Mouse (Mus musculus): ENCODE results near the gene Apbb1ip. TPM values are rescaled to one million over a fixed set of nuclear protein-coding genes. Genes with fewer than 3 reads are reported as not detected.

Apbb1ip gene
- total RNA-seq, 1 experiment from 2014 or later = 70.4 TPM

DNA sequence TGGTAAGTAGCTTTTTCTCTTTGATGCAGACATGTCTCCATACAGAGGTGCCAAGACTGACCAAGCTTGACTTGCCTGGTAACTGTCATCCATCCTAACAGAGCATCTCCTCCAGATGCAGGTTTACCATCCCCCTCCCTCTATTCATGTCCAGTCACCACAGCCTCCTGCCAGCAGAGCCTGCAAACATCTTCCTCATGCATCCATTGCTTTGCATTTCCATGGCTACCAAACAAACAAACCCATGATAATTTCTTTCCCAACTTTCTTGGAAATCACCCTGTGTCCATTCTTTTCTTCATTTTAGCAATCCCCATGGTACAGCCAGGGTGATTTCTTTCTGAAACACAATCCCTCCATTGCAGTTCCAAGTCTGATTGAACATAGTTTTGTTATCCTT lies 2.6 kb upstream of the Apbb1ip start:
- no peak for ATAC-seq (replicated peaks; ENCODE audit: insufficient number of reproducible peaks, low FRiP score, low TSS enrichment, poor library complexity, severe bottlenecking)

DNA sequence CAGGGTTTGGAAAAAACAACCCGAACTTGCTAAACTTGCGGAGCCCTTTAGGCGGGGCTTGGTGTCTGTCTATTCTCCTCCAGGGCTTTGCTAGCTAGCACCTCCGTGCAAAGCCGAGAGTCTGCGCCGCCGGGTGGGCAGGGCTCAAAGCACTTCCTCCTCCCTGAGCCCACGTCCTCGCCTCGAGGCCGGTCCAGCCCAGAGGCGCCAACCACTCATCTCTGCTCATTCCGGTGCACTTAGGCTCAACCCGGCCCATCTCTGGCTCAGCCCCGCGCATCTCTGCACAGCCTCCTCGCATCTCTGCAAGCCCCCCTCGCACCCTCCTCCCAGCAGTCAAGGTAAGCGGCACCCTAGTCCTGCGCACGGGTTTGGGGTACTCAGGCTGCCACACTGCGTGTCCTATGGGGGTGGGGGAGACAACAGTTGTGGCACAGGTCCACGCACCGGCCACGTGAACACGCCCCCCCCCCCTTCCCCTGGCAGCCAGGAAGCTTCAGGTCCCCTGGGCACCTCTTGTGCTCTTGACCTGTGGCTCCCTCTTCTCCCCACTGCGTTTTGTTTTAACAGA lies 372 bp downstream of the Apbb1ip start:
- peak; percentile 87 for ATAC-seq (replicated peaks; ENCODE audit: insufficient number of reproducible peaks, low FRiP score, low TSS enrichment, poor library complexity, severe bottlenecking)

DNA sequence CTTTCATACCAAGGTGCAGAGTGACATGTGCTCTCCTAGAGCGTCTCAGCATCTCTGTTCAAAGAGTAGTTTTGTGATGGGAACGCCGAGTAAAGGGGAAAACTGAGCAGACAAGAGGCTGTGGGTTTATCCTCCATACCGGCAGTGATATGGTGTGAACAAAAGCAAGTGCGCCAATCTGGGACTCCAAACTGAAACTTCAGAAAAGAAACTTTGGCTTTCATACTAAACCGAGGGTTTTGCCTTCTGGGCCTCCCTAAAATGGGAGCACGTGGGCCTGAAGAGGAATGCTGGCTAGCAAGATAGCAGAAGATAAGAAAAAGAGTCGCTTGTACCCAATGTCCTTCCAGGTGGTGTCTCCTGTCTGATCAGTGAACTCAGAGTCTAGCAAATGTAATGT lies 1.3 kb downstream of the Apbb1ip start:
- no peak for ATAC-seq (replicated peaks; ENCODE audit: insufficient number of reproducible peaks, low FRiP score, low TSS enrichment, poor library complexity, severe bottlenecking)

DNA sequence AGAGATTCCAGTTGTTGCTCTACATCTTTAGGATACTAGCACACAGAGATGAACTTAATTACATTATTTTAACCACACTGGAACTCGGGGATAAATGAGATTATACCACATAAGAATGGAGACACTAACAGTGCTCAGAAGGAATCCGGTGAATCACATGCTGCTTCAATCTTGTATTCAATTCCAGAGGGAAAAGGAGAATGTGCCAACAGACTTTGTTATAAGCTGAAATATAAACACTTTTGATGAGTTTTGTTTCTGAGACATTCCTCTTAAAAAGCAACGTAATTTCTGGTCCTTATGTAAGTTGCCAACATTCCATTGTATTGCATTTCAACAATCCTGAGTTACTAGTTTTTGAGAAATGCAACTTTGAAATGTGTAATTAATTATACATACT lies 1.8 kb downstream of the Apbb1ip start:
- no peak for ATAC-seq (replicated peaks; ENCODE audit: insufficient number of reproducible peaks, low FRiP score, low TSS enrichment, poor library complexity, severe bottlenecking)

DNA sequence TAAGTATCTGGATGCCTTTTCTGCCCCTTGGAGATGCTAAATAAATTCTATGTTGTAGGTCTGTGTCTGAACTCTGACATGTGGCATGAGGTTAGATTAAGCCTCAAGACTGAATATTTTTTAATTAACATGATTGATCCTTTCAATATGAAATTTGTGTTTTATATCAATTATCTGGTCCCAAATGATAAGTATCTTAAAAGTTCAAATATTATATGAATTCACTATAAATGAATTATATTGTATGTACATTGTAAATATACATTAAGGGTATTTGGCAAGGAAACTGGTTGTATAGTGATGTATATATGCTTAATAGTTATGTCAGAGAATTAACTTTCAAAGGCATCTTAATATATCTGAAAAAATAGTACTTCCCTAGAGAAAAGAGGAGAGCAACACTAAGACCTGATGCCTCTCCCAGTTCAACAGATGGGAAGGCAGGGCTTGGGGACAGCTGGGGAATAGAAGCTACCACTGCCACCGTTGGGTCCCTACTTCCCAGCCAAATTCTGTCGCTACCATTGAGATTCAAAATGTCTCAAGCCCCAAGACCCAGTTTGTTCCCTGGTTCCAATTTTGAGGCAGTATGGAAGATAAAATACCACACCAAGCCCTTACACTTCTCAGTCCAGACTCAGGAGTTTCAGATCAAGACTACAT lies 2.8 kb downstream of the Apbb1ip start:
- no peak for ATAC-seq (replicated peaks; ENCODE audit: insufficient number of reproducible peaks, low FRiP score, low TSS enrichment, poor library complexity, severe bottlenecking)

DNA sequence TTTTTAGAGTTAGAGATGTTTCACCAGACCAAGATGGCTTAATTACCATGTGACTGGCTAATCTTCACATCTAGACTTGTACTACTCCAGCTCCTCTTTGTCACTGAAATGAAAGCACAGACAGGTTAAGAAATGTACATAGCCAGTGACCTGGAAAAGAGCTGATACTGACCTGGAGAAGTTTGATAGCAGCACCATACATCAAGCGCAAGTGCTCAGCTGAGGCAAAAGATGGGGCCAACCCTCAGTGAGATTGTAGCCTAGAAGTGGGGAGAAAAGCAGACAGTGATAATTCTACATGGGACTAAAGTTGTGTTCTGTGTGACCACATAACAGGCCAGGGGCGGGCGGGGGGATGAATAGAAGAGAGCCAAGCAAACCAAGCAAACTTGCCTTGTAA lies 3.9 kb downstream of the Apbb1ip start:
- ATAC-seq (replicated peaks; ENCODE audit: insufficient number of reproducible peaks, low FRiP score, low TSS enrichment, poor library complexity, severe bottlenecking) = no peak

DNA sequence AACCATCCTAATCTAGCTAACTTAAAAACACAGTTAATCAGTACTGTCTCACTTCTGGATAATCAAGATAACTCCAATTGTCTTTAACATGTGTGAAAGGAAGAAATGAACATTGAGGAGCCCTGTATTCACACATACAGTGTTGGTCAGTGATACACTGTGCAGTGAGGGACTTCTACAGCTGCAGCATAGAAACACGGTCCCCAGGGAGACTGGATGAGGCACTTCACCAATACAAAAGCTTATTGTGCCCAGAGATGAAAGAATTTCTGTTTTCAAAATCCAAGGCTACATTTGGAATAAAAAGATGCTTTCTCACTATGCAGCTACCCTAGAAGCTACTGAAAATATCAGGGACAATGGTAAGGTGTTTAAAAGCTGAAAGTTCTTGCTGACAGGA lies 7.0 kb downstream of the Apbb1ip start:
- ATAC-seq (replicated peaks; ENCODE audit: insufficient number of reproducible peaks, low FRiP score, low TSS enrichment, poor library complexity, severe bottlenecking) = no peak

DNA sequence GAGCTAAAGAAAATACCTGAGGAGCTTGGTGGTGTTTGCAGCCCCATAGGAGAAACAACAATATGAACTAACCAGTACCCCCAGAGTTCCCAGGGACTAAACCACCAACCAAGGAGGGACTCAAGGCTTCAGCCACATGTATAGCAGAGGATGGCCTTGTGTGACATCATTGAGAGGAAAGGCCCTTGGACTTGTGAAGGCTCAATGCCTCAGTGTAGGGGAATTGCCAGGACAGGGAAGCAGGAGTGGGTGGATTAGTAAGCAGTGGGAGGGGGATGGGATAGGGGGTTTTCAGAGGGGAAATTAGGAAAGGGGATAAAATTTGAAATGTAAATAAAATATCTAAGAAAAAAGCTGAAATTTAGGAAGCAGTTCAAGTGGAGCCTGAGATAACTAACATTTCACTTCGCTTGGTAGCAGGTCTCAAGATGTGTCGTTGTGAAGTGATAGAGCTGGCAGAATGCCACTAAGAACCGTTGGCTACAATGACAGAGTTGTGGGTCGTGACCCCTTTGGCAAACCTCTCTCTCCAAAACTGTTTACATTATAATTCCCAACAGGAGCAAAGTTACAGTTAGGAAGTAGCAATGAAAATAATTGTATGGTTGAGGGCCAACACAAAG lies 7.6 kb downstream of the Apbb1ip start:
- ATAC-seq (replicated peaks; ENCODE audit: insufficient number of reproducible peaks, low FRiP score, low TSS enrichment, poor library complexity, severe bottlenecking) = no peak

DNA sequence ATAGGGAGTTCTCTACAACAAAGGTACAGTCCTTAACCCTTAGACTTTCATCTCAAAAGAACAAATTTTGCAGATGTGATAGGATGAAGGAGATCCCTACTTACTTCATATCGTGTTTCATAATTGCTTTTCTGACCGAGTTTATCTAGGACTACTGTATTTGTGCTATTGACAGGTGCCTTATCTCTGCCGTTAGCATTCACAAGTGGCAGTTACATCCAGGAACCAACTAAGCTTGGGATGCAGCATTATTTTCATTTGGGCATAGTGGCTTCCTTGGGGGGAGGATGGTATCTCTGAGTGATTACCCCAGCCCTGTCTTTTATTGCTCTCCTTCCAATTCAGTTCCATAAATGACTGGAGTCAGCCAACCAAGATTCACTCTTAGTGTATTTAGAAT lies 8.2 kb downstream of the Apbb1ip start:
- ATAC-seq (replicated peaks; ENCODE audit: insufficient number of reproducible peaks, low FRiP score, low TSS enrichment, poor library complexity, severe bottlenecking) = no peak

DNA sequence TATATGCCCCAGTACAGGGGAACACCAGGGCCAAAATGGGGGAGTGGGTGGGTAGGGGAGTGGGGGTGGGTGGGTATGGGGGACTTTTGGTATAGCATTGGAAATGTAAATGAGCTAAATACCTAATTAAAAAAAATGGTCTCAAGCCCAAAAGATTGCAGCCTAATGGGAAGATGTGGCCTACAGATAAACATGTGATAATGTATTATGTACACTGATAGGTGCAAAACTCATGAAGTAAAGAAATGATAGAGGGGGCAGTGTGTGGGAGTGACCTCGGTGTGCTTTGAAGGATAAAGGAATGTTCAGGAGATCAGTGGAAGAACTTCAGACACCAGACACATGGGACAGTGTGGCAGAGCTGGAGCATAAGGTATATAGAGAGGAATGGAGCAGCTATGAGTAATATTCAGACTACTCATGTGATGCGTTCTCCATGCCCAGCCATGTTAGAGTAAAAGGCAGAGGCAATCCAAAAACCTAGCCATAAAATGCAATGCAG lies 9.3 kb downstream of the Apbb1ip start:
- no peak for ATAC-seq (replicated peaks; ENCODE audit: insufficient number of reproducible peaks, low FRiP score, low TSS enrichment, poor library complexity, severe bottlenecking)

DNA sequence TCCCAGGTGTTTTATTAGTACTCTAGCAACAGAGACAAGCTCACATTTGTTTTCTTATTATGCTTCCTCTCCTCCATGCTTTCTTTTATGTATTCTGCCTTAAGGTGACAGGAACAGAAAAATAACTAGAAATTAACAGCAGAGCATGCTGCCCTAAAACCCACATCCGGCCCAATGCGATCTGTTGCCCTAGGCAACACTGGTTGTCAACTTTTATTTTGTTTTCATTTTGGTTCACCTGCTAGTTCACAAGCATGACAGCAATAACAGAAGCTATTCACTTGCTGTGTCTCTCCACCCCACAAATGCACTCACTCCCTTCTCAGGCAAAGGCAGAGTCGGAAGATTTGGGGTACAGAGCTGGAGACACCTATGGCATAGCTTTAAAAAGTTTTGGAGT lies 10.3 kb downstream of the Apbb1ip start:
- peak; percentile 66 for ATAC-seq (replicated peaks; ENCODE audit: insufficient number of reproducible peaks, low FRiP score, low TSS enrichment, poor library complexity, severe bottlenecking)

DNA sequence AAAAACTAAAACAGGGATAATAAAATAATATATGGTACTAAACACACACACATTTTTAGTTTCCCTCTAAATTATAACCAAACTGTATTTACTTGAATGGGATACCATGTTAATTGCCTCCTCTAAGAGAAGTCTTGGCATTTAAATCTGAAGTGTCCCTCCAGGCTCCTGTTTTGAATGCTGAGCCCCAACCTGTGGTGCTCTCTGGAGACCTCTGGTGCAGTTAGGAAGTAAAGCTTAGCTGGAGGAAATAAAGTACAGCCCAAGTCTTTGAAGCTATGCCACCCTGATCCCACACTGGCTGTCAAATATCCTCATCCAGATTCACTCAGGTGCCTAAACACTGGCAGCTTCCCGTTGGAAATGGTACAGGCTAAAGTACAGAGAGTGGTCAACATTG lies 10.9 kb downstream of the Apbb1ip start:
- ATAC-seq (replicated peaks; ENCODE audit: insufficient number of reproducible peaks, low FRiP score, low TSS enrichment, poor library complexity, severe bottlenecking) = no peak

DNA sequence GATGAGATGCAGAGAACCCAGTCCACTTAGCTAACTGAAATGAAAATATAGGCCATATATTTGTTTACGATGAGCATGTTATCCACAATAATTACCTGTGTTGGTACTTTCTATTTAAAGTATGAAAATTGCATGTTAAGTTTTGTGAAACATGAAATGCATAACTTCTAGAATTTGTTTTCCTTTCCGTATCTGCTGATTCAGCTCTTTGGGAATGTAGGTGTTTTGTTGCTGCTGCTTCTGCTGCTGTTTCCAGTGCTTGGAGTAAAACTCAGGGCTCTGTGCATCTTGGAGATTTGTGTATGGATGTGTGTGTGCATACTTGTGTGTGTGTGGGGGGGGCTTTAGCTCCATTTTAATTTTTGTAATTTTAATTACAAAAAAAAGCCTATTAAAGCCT lies 14.8 kb downstream of the Apbb1ip start:
- no peak for ATAC-seq (replicated peaks; ENCODE audit: insufficient number of reproducible peaks, low FRiP score, low TSS enrichment, poor library complexity, severe bottlenecking)

DNA sequence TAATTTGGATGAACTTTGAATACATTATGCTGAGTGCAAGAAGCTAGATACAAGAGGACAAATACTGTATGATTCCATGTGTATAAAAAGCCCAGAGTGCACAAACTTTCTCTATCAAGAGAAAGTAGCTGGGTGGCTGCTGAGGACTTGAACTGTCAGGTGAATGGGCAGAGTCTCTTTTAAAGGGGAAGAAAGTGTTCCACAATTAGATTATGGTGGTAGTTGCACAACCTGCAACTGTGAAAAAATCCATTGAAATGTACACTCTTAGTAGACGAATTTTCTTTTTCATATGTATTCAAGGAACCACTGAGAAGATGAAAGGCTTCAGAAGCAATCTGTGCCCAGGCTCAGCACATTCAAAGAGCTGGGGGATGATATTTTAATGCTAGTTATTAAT lies 15.7 kb downstream of the Apbb1ip start:
- ATAC-seq (replicated peaks; ENCODE audit: insufficient number of reproducible peaks, low FRiP score, low TSS enrichment, poor library complexity, severe bottlenecking) = peak; percentile 16; the same call in 1 of the 2 replicates

DNA sequence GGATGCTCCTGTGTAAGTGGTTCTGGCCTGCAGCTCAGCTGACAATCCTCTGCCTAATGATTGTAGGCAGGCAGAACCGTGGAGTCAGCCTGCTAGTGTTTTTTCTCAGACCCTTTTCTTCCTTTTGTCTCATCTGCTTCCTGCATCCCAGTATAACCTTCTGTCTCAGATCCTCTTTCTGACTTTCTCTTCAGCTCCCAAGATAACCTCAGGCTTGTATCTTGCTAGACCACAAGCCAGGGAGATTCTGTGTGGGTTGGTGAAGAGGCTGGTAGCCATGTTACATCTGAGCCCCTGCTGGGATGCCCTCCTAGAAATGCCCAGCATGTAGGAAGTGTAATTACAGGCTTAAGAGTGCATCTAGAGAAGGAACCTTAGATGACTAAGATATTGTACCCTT lies 16.5 kb downstream of the Apbb1ip start:
- ATAC-seq (replicated peaks; ENCODE audit: insufficient number of reproducible peaks, low FRiP score, low TSS enrichment, poor library complexity, severe bottlenecking) = no peak

DNA sequence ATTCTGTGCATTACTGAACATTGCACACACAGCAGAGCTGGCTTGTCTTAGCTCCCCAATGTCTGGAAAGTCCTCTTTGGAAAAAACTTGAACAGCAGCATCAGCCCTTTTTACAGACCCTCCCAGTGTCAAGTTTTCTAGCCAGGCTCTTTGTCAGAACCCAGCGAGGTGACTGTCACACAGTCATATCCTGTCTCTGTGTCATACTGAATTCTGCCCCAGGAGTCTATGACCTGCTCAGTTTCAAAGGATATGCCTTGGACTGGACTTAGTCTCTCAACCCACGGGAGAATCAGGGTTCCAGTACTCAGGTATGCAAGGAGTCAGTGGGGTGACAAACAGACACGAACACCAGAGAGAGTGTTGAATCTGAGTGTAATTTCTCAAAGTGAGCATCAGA lies 21.2 kb downstream of the Apbb1ip start:
- ATAC-seq (replicated peaks; ENCODE audit: insufficient number of reproducible peaks, low FRiP score, low TSS enrichment, poor library complexity, severe bottlenecking) = 0 out of 2 replicates have a peak, but pooled peaks have one; percentile 19

DNA sequence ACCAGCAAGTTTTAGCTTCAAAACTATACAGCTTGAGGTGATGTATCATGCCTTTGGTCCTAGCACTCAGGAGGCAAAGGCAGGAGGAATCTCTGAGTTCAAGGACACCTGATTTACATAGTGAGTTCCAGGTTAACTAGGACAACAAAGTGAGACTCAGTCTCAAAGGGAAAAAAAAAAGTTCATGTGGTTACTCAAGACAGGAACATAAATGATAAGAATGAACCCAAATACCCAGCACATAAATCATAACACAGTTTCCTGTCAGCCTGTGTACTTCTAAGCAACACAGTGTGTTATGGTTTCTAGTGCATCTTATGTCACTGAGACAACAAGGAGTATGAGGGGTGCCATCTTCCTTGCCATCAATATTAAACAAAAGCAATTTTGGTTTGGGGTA lies 22.6 kb downstream of the Apbb1ip start:
- no peak for ATAC-seq (replicated peaks; ENCODE audit: insufficient number of reproducible peaks, low FRiP score, low TSS enrichment, poor library complexity, severe bottlenecking)

DNA sequence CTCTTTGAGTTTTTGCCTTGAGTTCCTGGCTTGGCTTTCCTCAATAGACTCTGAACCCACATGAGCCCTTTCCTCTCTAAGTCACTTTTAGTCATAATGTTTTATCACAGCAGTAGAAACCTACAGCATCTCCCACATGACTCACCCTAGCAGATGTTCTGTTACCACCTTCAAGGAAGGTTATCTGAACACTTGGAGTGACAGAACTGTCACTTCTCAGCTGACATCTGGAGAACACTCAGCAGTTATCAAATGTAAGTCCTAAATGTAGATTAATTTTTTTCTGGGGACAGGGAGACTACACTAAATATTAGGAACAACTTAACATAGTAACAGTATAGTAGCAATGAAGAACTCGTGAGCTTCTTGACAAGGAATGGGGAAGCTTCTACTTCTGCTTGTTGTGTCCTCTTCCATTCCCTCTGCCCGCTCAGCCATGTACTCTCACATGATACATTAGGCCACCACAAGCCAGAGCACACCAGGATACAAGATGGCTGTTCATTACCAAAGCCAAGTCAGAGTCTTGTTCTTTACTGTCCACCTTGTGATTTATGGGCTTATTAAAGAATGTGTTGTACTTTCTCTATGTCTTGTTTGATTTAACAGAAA lies 25.6 kb downstream of the Apbb1ip start:
- peak; percentile 84 for ATAC-seq (replicated peaks; ENCODE audit: insufficient number of reproducible peaks, low FRiP score, low TSS enrichment, poor library complexity, severe bottlenecking)

DNA sequence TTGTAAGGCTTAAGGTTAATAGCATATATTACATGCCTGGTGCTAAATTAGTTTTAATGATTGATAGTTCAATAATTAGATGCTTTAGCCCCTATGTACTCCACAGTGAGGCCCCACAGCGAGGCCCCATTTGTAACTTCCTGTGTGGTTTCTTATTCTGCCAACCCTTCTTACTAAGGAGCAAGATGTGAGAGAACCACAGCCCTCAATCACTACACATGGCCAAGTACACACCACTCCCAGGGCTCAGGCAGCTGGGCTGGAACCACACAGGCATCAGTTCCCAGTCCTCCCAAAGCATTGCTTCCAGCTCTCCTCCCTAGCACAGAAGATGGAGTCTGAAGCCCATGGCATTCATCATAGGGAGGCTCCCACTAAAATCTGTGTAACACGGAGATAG lies 31.7 kb downstream of the Apbb1ip start:
- peak; percentile 58 for ATAC-seq (replicated peaks; ENCODE audit: insufficient number of reproducible peaks, low FRiP score, low TSS enrichment, poor library complexity, severe bottlenecking)

DNA sequence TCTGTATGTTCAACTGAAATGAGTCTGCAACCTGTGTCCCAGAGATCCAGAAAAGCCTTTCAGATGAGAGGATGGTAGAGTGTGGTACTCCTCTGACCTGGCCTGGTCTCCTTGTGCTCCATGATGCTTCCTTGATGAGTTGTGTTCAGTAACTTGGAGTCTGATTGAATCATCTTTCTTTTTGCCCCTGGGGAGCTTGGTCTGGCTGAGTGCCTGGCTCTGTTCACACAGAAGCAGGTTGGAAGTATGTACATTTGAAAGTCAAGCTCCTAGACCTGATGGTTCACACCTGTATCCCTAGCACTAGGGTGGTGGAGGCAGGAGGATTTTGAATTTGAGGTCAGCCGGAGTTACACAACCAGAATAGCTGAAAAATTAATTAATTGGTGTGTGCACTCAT lies 32.7 kb downstream of the Apbb1ip start:
- no peak for ATAC-seq (replicated peaks; ENCODE audit: insufficient number of reproducible peaks, low FRiP score, low TSS enrichment, poor library complexity, severe bottlenecking)
